Mouse (Mus musculus): ENCODE data around the gene Polr1d.

Polr1d gene

GRCm38 (mm10) chr5:147076799-147077165, at the start of gene Polr1d:
Gene Polr1d (plus strand): TSS chr5:147077050.
- in situ Hi-C loops (cut with MboI) = no loop called here

GRCm38 (mm10) chr5:147031281-147031680, 45.6 kb upstream of the Polr1d start:
- in situ Hi-C loops (cut with MboI) = no loop called here

GRCm38 (mm10) chr5:147033155-147033554, 43.7 kb upstream of the Polr1d start:
- in situ Hi-C loops (cut with MboI) = no loop called here

DNA sequence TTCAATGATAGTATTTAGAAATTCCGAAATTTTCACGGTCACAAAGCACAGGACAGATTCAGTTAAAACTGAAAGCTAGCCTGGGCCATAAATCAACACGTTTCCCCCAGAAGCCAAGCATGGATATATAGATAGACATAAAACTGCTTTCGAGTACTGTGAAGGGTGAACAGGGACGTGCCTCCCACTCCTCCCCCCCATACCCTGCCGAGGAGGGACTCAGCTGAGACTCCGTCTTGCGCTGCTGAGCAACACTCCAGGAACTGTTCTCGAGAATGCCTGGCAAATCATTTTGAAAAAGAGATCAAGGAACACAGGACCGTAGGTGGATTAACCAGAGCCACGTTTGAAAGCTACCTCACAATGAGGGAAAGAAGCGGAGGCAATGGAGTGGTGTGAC, 42.6 kb upstream of the Polr1d start:
- in situ Hi-C loops (cut with MboI) = no loop called here

GRCm38 (mm10) chr5:147035301-147035700, 41.5 kb upstream of the Polr1d start:
- in situ Hi-C loops (cut with MboI) = no loop called here

- in situ Hi-C loops (cut with MboI) = no loop called here
These were observed 40.8 kb upstream of the Polr1d start for GRCm38 (mm10) chr5:147036028-147036427.

GRCm38 (mm10) chr5:147036661-147037060, 40.2 kb upstream of the Polr1d start:
- in situ Hi-C loops (cut with MboI) = no loop called here

DNA sequence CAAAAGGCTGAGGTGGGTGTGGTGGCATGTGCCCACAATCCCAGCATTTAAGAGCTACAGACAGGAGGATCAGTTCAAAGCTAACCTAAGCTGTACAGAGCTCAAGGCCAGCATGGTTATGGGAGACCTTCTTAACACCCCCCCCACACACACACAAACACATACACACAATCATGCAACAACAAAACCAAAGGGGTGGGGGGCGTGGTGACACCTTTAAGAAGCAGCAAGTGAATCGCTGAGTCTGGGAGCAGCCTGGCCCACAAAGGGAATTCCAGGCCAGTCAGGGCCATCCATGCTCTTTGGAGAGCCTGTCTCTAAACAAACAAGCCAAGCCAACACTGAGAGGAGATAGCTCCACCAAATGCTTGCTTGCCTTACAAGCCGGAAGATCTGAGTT, 39.2 kb upstream of the Polr1d start:
- in situ Hi-C loops (cut with MboI) = no loop called here

DNA sequence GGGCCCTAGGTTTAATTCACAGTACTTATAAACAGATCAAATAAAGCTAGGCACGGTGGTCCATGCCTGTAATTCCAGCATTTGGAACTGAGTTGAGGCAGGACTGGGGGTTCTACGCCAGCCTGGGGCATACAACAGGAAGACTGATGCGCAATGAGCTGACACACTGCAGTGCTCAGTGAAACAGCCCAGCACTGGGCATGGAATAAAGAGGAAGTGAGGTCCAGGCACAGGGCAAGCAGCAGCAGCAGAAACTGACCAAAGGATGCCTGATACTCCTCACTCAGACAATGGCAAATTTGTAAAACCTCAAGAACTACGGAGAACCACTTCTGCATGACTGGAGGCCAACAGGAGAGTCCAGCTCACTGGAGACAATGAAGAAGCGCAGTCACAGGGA, 37.5 kb upstream of the Polr1d start:
- in situ Hi-C loops (cut with MboI) = no loop called here

GRCm38 (mm10) chr5:147041965-147042937, 34.6 kb upstream of the Polr1d start:
- in situ Hi-C loops (cut with MboI) = no loop called here

DNA sequence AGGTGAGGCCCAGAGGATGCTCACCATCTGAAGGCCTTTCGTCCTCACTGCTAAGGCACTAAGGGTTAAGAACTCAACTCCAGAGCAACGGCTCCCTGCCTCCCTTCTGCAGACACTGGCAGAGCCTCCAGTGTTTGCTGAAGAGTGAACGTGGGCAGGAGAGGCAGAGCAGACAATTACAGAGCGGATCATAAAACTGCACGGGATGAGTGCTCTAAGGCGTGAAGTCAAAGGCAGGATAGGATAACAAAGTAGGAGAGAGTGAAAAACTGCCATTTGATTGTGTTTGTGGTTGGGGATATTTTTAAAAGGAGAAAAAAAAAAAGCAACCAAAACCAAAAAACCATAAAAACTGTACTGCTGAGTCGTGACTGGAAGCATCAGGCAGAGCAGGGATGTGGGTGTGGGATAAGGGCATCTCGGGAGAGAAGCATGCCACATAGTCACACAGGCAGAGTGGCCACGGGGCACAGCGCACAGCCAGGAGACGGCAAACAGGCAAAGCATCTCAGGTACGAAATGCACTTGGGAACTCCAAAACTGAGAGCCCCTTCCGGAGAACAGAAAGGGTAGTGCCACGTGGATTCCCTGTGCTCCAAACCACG, 33.5 kb upstream of the Polr1d start:
- in situ Hi-C loops (cut with MboI) = no loop called here

DNA sequence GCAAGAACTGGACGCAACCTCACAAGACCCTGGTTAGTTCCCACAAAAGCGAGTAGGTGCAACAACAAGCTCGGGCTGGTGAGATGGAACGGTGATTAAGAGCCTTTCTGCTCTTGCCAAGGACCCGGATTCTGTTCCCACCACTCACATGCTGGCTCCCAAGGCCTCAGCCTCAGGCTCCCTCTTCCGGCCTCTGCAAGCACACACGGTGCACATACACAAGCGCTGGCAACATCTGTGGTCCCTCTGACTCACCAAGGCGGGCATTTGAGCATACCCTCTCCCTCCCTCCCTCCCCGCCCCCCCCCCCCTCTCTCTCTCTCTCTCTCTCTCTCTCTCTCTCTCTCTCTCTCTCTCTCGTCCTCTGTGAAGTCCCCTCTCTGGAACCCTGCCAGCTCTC, 31.5 kb upstream of the Polr1d start:
- in situ Hi-C loops (cut with MboI) = no loop called here

GRCm38 (mm10) chr5:147045929-147046328, 30.9 kb upstream of the Polr1d start:
- in situ Hi-C loops (cut with MboI) = no loop called here

GRCm38 (mm10) chr5:147049544-147050209, 27.2 kb upstream of the Polr1d start:
- in situ Hi-C loops (cut with MboI) = no loop called here

GRCm38 (mm10) chr5:147050816-147051499, 25.9 kb upstream of the Polr1d start:
- in situ Hi-C loops (cut with MboI) = no loop called here

- in situ Hi-C loops (cut with MboI) = no loop called here
These were observed 25.1 kb upstream of the Polr1d start for GRCm38 (mm10) chr5:147051500-147052308.

DNA sequence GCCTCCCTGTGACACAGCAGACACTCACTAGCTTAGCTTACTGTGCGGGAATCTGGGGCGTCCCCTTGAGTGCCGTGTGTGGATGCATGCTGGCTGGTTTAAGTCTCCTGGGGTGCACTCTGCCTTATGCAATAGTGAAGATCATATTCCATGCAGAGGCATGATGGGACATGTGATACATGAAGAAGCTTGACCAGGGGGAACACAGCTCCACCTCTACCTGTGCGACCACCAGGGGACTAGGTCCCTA, 24.6 kb upstream of the Polr1d start:
- in situ Hi-C loops (cut with MboI) = no loop called here

DNA sequence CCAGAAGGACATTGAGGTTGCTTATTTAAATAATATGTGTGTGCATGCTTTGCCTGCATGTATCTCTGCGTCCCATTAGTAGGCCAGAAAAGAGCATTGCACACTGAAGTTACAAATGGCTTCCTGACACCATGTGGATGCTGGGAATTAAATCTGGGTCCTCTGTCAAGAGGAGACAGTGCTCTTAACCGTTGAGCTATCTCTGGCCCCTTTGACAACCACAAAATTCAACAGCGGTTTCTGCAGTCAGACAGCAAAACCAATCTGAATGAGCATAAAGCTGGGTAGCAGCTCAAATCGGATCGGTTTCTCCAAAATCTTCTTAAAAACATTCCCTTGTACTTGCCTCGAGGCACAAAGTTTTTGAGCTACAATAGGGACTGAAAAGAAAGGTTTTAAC, 23.8 kb upstream of the Polr1d start:
- in situ Hi-C loops (cut with MboI) = no loop called here

- in situ Hi-C loops (cut with MboI) = no loop called here
These were observed 23.4 kb upstream of the Polr1d start for GRCm38 (mm10) chr5:147053481-147053880.

DNA sequence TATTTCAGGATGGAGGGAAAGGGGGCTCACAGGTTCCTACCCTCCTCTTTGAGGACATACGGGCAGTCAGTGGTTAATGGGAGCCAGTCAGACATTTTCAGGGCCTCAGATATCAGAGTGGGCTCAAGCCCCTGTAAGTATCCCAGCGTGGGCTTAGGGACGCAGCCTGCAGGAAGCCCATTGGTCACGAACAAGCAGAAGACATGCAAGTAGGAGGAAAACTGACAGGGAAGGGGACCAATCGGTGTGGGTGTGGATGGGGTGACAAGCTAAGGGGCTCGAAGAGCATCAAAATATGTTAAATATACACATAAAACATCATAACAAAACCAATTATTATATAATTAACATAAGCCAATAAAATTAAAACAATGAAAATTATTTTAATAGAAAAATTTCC, 22.5 kb upstream of the Polr1d start:
- in situ Hi-C loops (cut with MboI) = no loop called here

GRCm38 (mm10) chr5:147054747-147055270, 22.0 kb upstream of the Polr1d start:
- in situ Hi-C loops (cut with MboI) = no loop called here

Data from mature B cell (primary cell).